Comparison of ENCODE assay signal across 8 mouse cellular contexts in genomic region chr15:97606630-97607381, GRCm38 (mm10).
DNase-seq lines count a peak whose midpoint lies in the region; ATAC-seq lines count a peak whose summit lies in the region.

No protein-coding gene starts in this region.

- H3K9ac ChIP-seq in heart, embryonic 14.5 days (ENCODE audit: low read length), result peak overlapping the region; percentile 39; the same call in 1 of the 2 replicates
- peak overlapping the region; percentile 77 for H3K9ac ChIP-seq in neural tube, embryonic 13.5 days

- H3K9me3 ChIP-seq in heart, embryonic 14.5 days (ENCODE audit: control insufficient read depth, low read length), result 0 out of 2 replicates have a peak, but pooled peaks cover 3% of the 10 kb centered on the region
- H3K9me3 ChIP-seq in neural tube, embryonic 13.5 days, result 0 out of 2 replicates have a peak, but pooled peaks cover 2% of the 10 kb centered on the region

- DNase-seq in heart, postnatal 25 days (ENCODE audit: low spot score), result no peak
- peak; percentile 9 for DNase-seq in cerebellum, adult 8-10 months
- DNase-seq in forelimb bud, embryonic 11.5 days (ENCODE audit: low read depth, low spot score), result peak; percentile 69
- peak; percentile 37 for DNase-seq in kidney, postnatal 14 days
- peak; percentile 39 for DNase-seq in liver
- peak; percentile 49 for DNase-seq in thymus, postnatal 4 days

- 16% methylated on average over 25 of the region's 25 CpGs for WGBS in heart, embryonic 14.5 days
- 4% methylated on average over 25 of the region's 25 CpGs for WGBS in neural tube, embryonic 13.5 days

- H3K4me3 ChIP-seq in heart, embryonic 14.5 days (ENCODE audit: control insufficient read depth in 1 of 2, insufficient read depth in 1 of 2, low read depth in 1 of 2, low read length in 2 of 2), result peak overlapping the region; percentile 22 to 23; a peak in 3 of 4 replicates
- peak overlapping the region; percentile 40 for H3K4me3 ChIP-seq in neural tube, embryonic 13.5 days

- H3K36me3 ChIP-seq in heart, embryonic 14.5 days (ENCODE audit: control insufficient read depth, insufficient read depth, low read length), result no peaks in the 10 kb centered on the region
- H3K36me3 ChIP-seq in neural tube, embryonic 13.5 days, result no peaks in the 10 kb centered on the region

- no peak for ATAC-seq in heart, embryonic 14.5 days (ENCODE audit: insufficient number of reproducible peaks, insufficient read depth, low FRiP score, low read depth)
- ATAC-seq in neural tube, embryonic 13.5 days (ENCODE audit: low read depth), result peak; percentile 92

- H3K4me2 ChIP-seq in heart, embryonic 14.5 days (ENCODE audit: low read length), result peak overlapping the region; percentile 63
- peak overlapping the region; percentile 69 for H3K4me2 ChIP-seq in neural tube, embryonic 13.5 days

- peaks cover 6% of the 10 kb centered on the region; the same call in 1 of the 2 replicates for H3K27me3 ChIP-seq in heart, embryonic 14.5 days (ENCODE audit: control insufficient read depth, insufficient read depth, low read length)
- H3K27me3 ChIP-seq in neural tube, embryonic 13.5 days, result no peaks in the 10 kb centered on the region

- intact Hi-C loops in heart, postnatal 25 days (cut with DNase I), result loop anchor here (10.0 kb wide), 1 partner anchor 282 kb away; no protein-coding TSS in a partner anchor

- H3K27ac ChIP-seq in heart, embryonic 14.5 days (replicated peaks in 1 of 2; ENCODE audit: control insufficient read depth in 1 of 2, insufficient read depth in 1 of 2, low read depth in 2 of 2, low read length in 2 of 2), result no peak overlapping the region
- peak overlapping the region; percentile 98 for H3K27ac ChIP-seq in neural tube, embryonic 13.5 days (replicated peaks)

- H3K4me1 ChIP-seq in heart, embryonic 14.5 days (ENCODE audit: control insufficient read depth in 2 of 2, insufficient read depth in 2 of 2, low read length in 2 of 2), result peaks cover 4 to 5% of the 10 kb centered on the region in 2 experiments; a peak in 2 of 4 replicates
- H3K4me1 ChIP-seq in neural tube, embryonic 13.5 days (replicated peaks), result peaks cover 22% of the 10 kb centered on the region
